Mouse (Mus musculus): ENCODE data around the gene Aqp3.

DNA sequence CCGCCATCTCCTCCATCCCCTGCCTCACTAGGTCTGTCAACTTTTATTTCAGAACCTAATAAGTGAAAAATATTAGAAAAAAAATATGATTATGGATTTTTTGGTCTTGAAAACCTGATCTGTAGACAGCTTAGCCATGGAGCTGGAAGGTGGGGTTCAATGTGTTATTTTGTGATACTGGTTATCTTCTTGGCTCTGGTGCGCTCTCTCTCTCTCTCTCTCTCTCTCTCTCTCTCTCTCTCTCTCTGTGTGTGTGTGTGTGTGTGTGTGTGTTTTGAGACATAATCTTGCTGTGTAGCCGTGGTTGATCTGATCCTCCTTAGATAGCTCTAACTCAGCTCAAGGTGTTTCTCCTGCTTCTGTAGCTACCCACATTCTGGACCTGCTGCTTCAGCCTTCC is 31.9 kb upstream of the Aqp3 start:
- TF ChIP-seq CTCF (IDR thresholded peaks at IDR 0.05; ENCODE audit: extremely low read depth, insufficient read depth, insufficient read length, insufficient replicate concordance) (no peak), POLR2A (IDR thresholded peaks at IDR 0.05; ENCODE audit: low read depth, low read length) (no peak)

Measured in spleen, adult 2 months (tissue).